15 mouse cellular contexts compared by ENCODE assay signal in genomic region chr8:13117096-13117495, GRCm38 (mm10). TPM values are rescaled to one million over a fixed set of nuclear protein-coding genes. Genes with fewer than 3 reads are reported as not detected.
A peak's percentile ranks its signal among the peaks of the same experiment; 100 is the strongest.
DNase-seq lines count a peak whose midpoint lies in the region.
"Had no signal": no experiment of that assay in that cellular context is flagged by ENCODE, and none has a peak within 500 bp of the region (broad histone marks: within the 10 kb centered on the region; RNA-seq: fewer than 3 reads in every experiment).

No protein-coding gene starts in this region.

- intact Hi-C loops in left cerebral cortex, postnatal 4 days (cut with DNase I) = no loop called here

- DNase-seq in ovary, adult 18-20 months (ENCODE audit: low spot score) = peak; percentile 40
- no peak for DNase-seq in ovary, postnatal 10 days (ENCODE audit: low spot score)
- DNase-seq in adrenal gland, adult 2 months = peak; percentile 86
- peak; percentile 69 for DNase-seq in adrenal gland, postnatal 25 days
- DNase-seq in kidney, adult 9 months = no peak
- DNase-seq in left cerebral cortex, postnatal 4 days = no peak
- no peak for DNase-seq in cerebellum, postnatal 4 days (ENCODE audit: low spot score in 2 of 2)
- DNase-seq: B cell, adult 2 months; cerebellum, postnatal 14 days; gastrocnemius, postnatal 36 days; heart, adult 11 months; heart, postnatal 36 days; kidney, adult 11 months had no signal

RNA-seq across cellular contexts. Expression of gene Cul4a, which starts 11.7 kb away (rescaled TPM):
- total RNA-seq in adrenal gland, adult 2 months (2021) = 100 to 1,000 TPM; 108 to 127 TPM
- polyA plus RNA-seq in adrenal gland, adult 2 months (2012; rRNA removed) = 123 and 132 TPM in 2 replicates
- total RNA-seq in adrenal gland, postnatal 25 days (2021) = 153 and 195 TPM in 2 replicates
- 10 to 100 TPM; 67.0 to 67.3 TPM for total RNA-seq in left cerebral cortex, postnatal 4 days (2021)

RNA-seq across cellular contexts. Expression of gene Pcid2, which starts 11.8 kb away (rescaled TPM):
- total RNA-seq in adrenal gland, adult 2 months (2021) = 10 to 100 TPM; 22.1 to 23.7 TPM
- 27.2 and 28.3 TPM in 2 replicates for polyA plus RNA-seq in adrenal gland, adult 2 months (2012; rRNA removed)
- total RNA-seq in adrenal gland, postnatal 25 days (2021) = 22.3 and 25.7 TPM in 2 replicates
- total RNA-seq in left cerebral cortex, postnatal 4 days (2021) = 10 to 100 TPM; 31.5 to 33.8 TPM

RNA-seq across cellular contexts. Expression of gene Lamp1, which starts 41.9 kb away (rescaled TPM):
- 100 to 1,000 TPM; 476 to 520 TPM for total RNA-seq in adrenal gland, adult 2 months (2021)
- 336 and 366 TPM in 2 replicates for polyA plus RNA-seq in adrenal gland, adult 2 months (2012; rRNA removed)
- total RNA-seq in adrenal gland, postnatal 25 days (2021) = 393 and 413 TPM in 2 replicates
- total RNA-seq in left cerebral cortex, postnatal 4 days (2021) = 100 to 1,000 TPM; 241 to 259 TPM

RNA-seq across cellular contexts. Expression of gene Proz, which starts 56.4 kb away (rescaled TPM):
- under 1 TPM in 1 of 2 experiments, not detected in 1; 0.75 TPM for total RNA-seq in adrenal gland, adult 2 months (2021)
- polyA plus RNA-seq in adrenal gland, adult 2 months (2012; rRNA removed) = 0.16 TPM in 1 of 2 replicates, not detected in the other
- total RNA-seq in adrenal gland, postnatal 25 days (2021) = 1.7 TPM in 1 of 2 replicates, not detected in the other
- total RNA-seq in left cerebral cortex, postnatal 4 days (2021) = not detected
- total RNA-seq: gastrocnemius, postnatal 36 days; heart, postnatal 36 days; hindbrain, postnatal 0 days had no signal
- polyA plus RNA-seq: G1E had no signal

Comparison
In these comparisons a context has a peak if more than half of its experiments do, and no peak if none do; other contexts are left out.
1. DNase-seq: peak in ovary, adult 18-20 months (single experiment), adrenal gland, adult 2 months (single experiment) and adrenal gland, postnatal 25 days (single experiment); none in ovary, postnatal 10 days (single experiment), kidney, adult 9 months (single experiment), left cerebral cortex, postnatal 4 days (single experiment) and cerebellum, postnatal 4 days (0 of 2).